Mouse (Mus musculus) urinary bladder, postnatal 10 days (tissue): ENCODE measurements around the gene Eif3m.
A peak's percentile ranks its signal among the peaks of the same experiment; 100 is the strongest.
"Not testable (repeated sequence)": the region's sequence is repeated elsewhere in the genome, so short reads cannot be mapped to it uniquely, and the experiment has no call there.

Experiments used
- DNase-seq: peaks from one replicate; pipeline ENCODE4 v3.0.0; 2022; ENCODE audit warnings: low spot score

Eif3m gene

GRCm38 (mm10) chr2:105016967-105017287 lies at the start of gene Eif3m:
Gene Eif3m (minus strand): TSS chr2:105017080.
- DNase-seq: peak; percentile 70

- DNase-seq: no peak
Measured at GRCm38 (mm10) chr2:105062741-105063372, 46.0 kb upstream of the Eif3m start.

GRCm38 (mm10) chr2:105058577-105059116 lies 41.8 kb upstream of the Eif3m start:
- no peak for DNase-seq

GRCm38 (mm10) chr2:105055529-105055928 lies 38.6 kb upstream of the Eif3m start:
- no peak for DNase-seq

- no peak for DNase-seq
Measured at GRCm38 (mm10) chr2:105048301-105048700, 31.4 kb upstream of the Eif3m start.

GRCm38 (mm10) chr2:105043152-105043551 lies 26.3 kb upstream of the Eif3m start:
- DNase-seq: no peak

GRCm38 (mm10) chr2:105040859-105041258 lies 24.0 kb upstream of the Eif3m start:
- DNase-seq: no peak

- no peak for DNase-seq
Measured at GRCm38 (mm10) chr2:105038879-105039278, 22.0 kb upstream of the Eif3m start.

- DNase-seq: no peak
Measured at GRCm38 (mm10) chr2:105037956-105038569, 21.2 kb upstream of the Eif3m start.

- no peak for DNase-seq
Measured at GRCm38 (mm10) chr2:105036401-105037070, 19.7 kb upstream of the Eif3m start.

- DNase-seq: no peak
Measured at GRCm38 (mm10) chr2:105035985-105036384, 19.1 kb upstream of the Eif3m start.

- no peak for DNase-seq
Measured at GRCm38 (mm10) chr2:105034084-105034483, 17.2 kb upstream of the Eif3m start.

- no peak for DNase-seq
Measured at GRCm38 (mm10) chr2:105030505-105030904, 13.6 kb upstream of the Eif3m start.

GRCm38 (mm10) chr2:105028806-105029205 lies 11.9 kb upstream of the Eif3m start:
- no peak for DNase-seq

GRCm38 (mm10) chr2:105026950-105027695 lies 10.2 kb upstream of the Eif3m start:
- no peak for DNase-seq

GRCm38 (mm10) chr2:105025610-105026009 lies 8.7 kb upstream of the Eif3m start:
- DNase-seq: not testable (repeated sequence)

- DNase-seq: no peak
Measured at GRCm38 (mm10) chr2:105023815-105024214, 6.9 kb upstream of the Eif3m start.

GRCm38 (mm10) chr2:105023031-105023615 lies 6.2 kb upstream of the Eif3m start:
- DNase-seq: no peak

GRCm38 (mm10) chr2:105021836-105022235 lies 5.0 kb upstream of the Eif3m start:
- no peak for DNase-seq

- no peak for DNase-seq
Measured at GRCm38 (mm10) chr2:105021256-105021655, 4.4 kb upstream of the Eif3m start.

- DNase-seq: no peak
Measured at GRCm38 (mm10) chr2:105019457-105019856, 2.6 kb upstream of the Eif3m start.

- DNase-seq: no peak
Measured at GRCm38 (mm10) chr2:105017802-105018201, 922 bp upstream of the Eif3m start.
